Mouse (Mus musculus): ENCODE measurements at regions not wholly inside any gene's neighbourhood (a gene's known extent, or its start where the extent isn't known, plus 50 kb on each side); places are given as distances from the start of the nearest gene placed in this dataset.

GRCm38 (mm10) chr8:26274481-26274880 lies 155.1 kb downstream of the Gm45692 start:
- Histone ChIP-seq H3K9me3 (ENCODE audit: low read length) (no peaks in the 10 kb centered on the region), H3K4me2 (ENCODE audit: low read depth, low read length) (no peak overlapping the region), H3K27ac (ENCODE audit: low read depth) (no peak overlapping the region), H3K9ac (replicated peaks) (no peak overlapping the region), H3K36me3 (replicated peaks; ENCODE audit: insufficient read depth, low read length) (no peaks in the 10 kb centered on the region), H3K27me3 (ENCODE audit: insufficient read depth, low read length) (0 out of 2 replicates have a peak, but pooled peaks cover 6% of the 10 kb centered on the region), H3K4me1 (ENCODE audit: insufficient read depth) (no peaks in the 10 kb centered on the region), H3K4me3 (ENCODE audit: low read depth, low read length) (no peak overlapping the region)
- 81% methylated on average over 6 of the region's 6 CpGs for WGBS (ENCODE audit: insufficient replicate concordance)
- ATAC-seq = no peak
- DNase-seq = no peak
- TF ChIP-seq CTCF (IDR thresholded peaks at IDR 0.05; ENCODE audit: low read depth) (no peak), EP300 (IDR thresholded peaks at IDR 0.05; ENCODE audit: low read depth) (no peak)

GRCm38 (mm10) chr8:26282156-26282935 lies 163.0 kb downstream of the Gm45692 start:
- H3K9ac ChIP-seq (replicated peaks) = no peak overlapping the region
- no peaks in the 10 kb centered on the region for H3K36me3 ChIP-seq (replicated peaks; ENCODE audit: insufficient read depth, low read length)
- no peaks in the 10 kb centered on the region for H3K4me1 ChIP-seq (ENCODE audit: insufficient read depth)
- H3K4me3 ChIP-seq (ENCODE audit: low read depth, low read length) = no peak overlapping the region
- no peaks in the 10 kb centered on the region for H3K27me3 ChIP-seq (ENCODE audit: insufficient read depth, low read length)
- whole genome bisulfite sequencing (ENCODE audit: insufficient replicate concordance) = 73% methylated on average over 11 of the region's 11 CpGs
- no peak overlapping the region for H3K4me2 ChIP-seq (ENCODE audit: low read depth, low read length)
- ATAC-seq = no peak
- DNase-seq = no peak
- no peaks in the 10 kb centered on the region for H3K9me3 ChIP-seq (ENCODE audit: low read length)
- H3K27ac ChIP-seq (ENCODE audit: low read depth) = no peak overlapping the region
- no peak for TF ChIP-seq EP300 (IDR thresholded peaks at IDR 0.05; ENCODE audit: low read depth)
- no peak for TF ChIP-seq CTCF (IDR thresholded peaks at IDR 0.05; ENCODE audit: low read depth)

GRCm38 (mm10) chr8:26283957-26284356 lies 164.6 kb downstream of the Gm45692 start:
- no peak for TF ChIP-seq EP300 (IDR thresholded peaks at IDR 0.05; ENCODE audit: low read depth)
- TF ChIP-seq CTCF (IDR thresholded peaks at IDR 0.05; ENCODE audit: low read depth) = no peak

GRCm38 (mm10) chr8:26287665-26288064 lies 168.3 kb downstream of the Gm45692 start:
- Histone ChIP-seq H3K4me3 (ENCODE audit: low read depth, low read length) (no peak overlapping the region), H3K9me3 (ENCODE audit: low read length) (no peaks in the 10 kb centered on the region), H3K27ac (ENCODE audit: low read depth) (no peak overlapping the region), H3K36me3 (replicated peaks; ENCODE audit: insufficient read depth, low read length) (no peaks in the 10 kb centered on the region), H3K9ac (replicated peaks) (no peak overlapping the region), H3K4me2 (ENCODE audit: low read depth, low read length) (no peak overlapping the region), H3K27me3 (ENCODE audit: insufficient read depth, low read length) (no peaks in the 10 kb centered on the region), H3K4me1 (ENCODE audit: insufficient read depth) (no peaks in the 10 kb centered on the region)
- no peak for TF ChIP-seq EP300 (IDR thresholded peaks at IDR 0.05; ENCODE audit: low read depth)
- TF ChIP-seq CTCF (IDR thresholded peaks at IDR 0.05; ENCODE audit: low read depth) = no peak
- no peak for ATAC-seq
- DNase-seq = no peak
- 69% methylated on average over 6 of the region's 6 CpGs for WGBS (ENCODE audit: insufficient replicate concordance)

More at GRCm38 (mm10) chr8:26283957-26284356, 164.6 kb downstream of the Gm45692 start:
- no peak overlapping the region for H3K27ac ChIP-seq (ENCODE audit: low read depth)
- DNase-seq (no peak), ATAC-seq (no peak)
- H3K4me3 ChIP-seq (ENCODE audit: low read depth, low read length) = no peak overlapping the region
- H3K4me2 ChIP-seq (ENCODE audit: low read depth, low read length) = no peak overlapping the region
- H3K4me1 ChIP-seq (ENCODE audit: insufficient read depth) = no peaks in the 10 kb centered on the region
- H3K9me3 ChIP-seq (ENCODE audit: low read length) = no peaks in the 10 kb centered on the region
- no peaks in the 10 kb centered on the region for H3K36me3 ChIP-seq (replicated peaks; ENCODE audit: insufficient read depth, low read length)
- H3K27me3 ChIP-seq (ENCODE audit: insufficient read depth, low read length) = no peaks in the 10 kb centered on the region
- WGBS (ENCODE audit: insufficient replicate concordance) = 75% methylated on average over 2 of the region's 2 CpGs
- H3K9ac ChIP-seq (replicated peaks) = no peak overlapping the region

GRCm38 (mm10) chr8:26288163-26288562 lies 168.8 kb downstream of the Gm45692 start:
- Histone ChIP-seq H3K9ac (replicated peaks) (no peak overlapping the region), H3K4me1 (ENCODE audit: insufficient read depth) (no peaks in the 10 kb centered on the region), H3K27ac (ENCODE audit: low read depth) (no peak overlapping the region), H3K9me3 (ENCODE audit: low read length) (no peaks in the 10 kb centered on the region), H3K4me2 (ENCODE audit: low read depth, low read length) (no peak overlapping the region), H3K36me3 (replicated peaks; ENCODE audit: insufficient read depth, low read length) (no peaks in the 10 kb centered on the region), H3K27me3 (ENCODE audit: insufficient read depth, low read length) (no peaks in the 10 kb centered on the region), H3K4me3 (ENCODE audit: low read depth, low read length) (no peak overlapping the region)
- ATAC-seq (no peak), DNase-seq (no peak)
- WGBS (ENCODE audit: insufficient replicate concordance) = 67% methylated on average over 4 of the region's 4 CpGs
- no peak for TF ChIP-seq CTCF (IDR thresholded peaks at IDR 0.05; ENCODE audit: low read depth)
- no peak for TF ChIP-seq EP300 (IDR thresholded peaks at IDR 0.05; ENCODE audit: low read depth)

GRCm38 (mm10) chr8:26298066-26298804 lies 178.9 kb downstream of the Gm45692 start:
- no peak for ATAC-seq
- 77% methylated on average over 10 of the region's 10 CpGs for WGBS (ENCODE audit: insufficient replicate concordance)
- H3K36me3 ChIP-seq (replicated peaks; ENCODE audit: insufficient read depth, low read length) = no peaks in the 10 kb centered on the region

More at GRCm38 (mm10) chr8:26298066-26298804, 178.9 kb downstream of the Gm45692 start:
- H3K9ac ChIP-seq (replicated peaks) = no peak overlapping the region
- no peaks in the 10 kb centered on the region for H3K9me3 ChIP-seq (ENCODE audit: low read length)
- no peak overlapping the region for H3K4me2 ChIP-seq (ENCODE audit: low read depth, low read length)
- H3K4me1 ChIP-seq (ENCODE audit: insufficient read depth) = no peaks in the 10 kb centered on the region
- H3K27ac ChIP-seq (ENCODE audit: low read depth) = no peak overlapping the region
- no peak overlapping the region for H3K4me3 ChIP-seq (ENCODE audit: low read depth, low read length)
- H3K27me3 ChIP-seq (ENCODE audit: insufficient read depth, low read length) = no peaks in the 10 kb centered on the region
- no peak for DNase-seq
- TF ChIP-seq CTCF (IDR thresholded peaks at IDR 0.05; ENCODE audit: low read depth) (no peak), EP300 (IDR thresholded peaks at IDR 0.05; ENCODE audit: low read depth) (no peak)
